Mouse (Mus musculus) cerebellum, adult 18-20 months (tissue): ENCODE results near the gene Utp11.
"Not testable (repeated sequence)": the region's sequence is repeated elsewhere in the genome, so short reads cannot be mapped to it uniquely, and the experiment has no call there.

Source experiments
- DNase-seq, 2 experiments: peaks; one replicate each; pipeline ENCODE4 v3.0.0; 2021

The Utp11 gene

DNA sequence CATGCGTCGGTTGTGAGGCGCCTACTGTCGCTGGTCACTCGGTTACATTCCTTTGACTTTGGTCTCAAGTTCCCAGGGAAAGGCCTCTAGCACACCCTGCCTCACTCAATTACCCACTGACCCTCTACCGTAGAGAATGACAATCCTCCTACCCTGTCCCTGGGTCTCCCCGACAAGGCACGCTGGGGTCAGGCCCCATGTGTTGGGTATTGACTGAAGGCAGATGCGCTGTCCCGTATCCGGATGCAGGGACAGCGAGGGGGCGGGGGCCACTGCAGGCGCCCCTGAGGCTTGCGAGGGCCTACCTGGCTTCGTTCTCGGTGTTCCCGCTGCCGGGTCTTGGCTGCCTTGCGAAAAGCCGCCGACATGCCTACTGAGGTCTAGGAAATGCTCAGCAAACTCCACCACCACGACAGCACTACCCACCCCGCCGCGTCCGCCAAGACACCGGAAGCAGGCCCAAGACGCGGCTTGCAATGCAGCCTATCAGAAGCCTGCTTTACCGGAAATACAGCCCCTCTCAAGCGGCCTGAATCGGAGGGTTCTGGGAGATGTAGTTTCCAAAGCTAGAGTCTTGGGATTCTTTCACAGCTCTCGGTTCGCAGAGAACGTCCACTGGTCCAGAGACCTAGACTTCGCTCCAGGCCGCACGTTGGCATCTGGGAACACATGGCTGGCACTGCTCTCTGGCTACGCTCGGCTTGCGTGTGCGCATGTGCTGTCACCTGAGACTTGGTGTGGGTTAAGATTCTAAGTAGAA is at the start of gene Utp11:
Gene Utp11 (minus strand): TSS at position 466 of the 760 bp plus-strand sequence.
- DNase-seq, result peak; percentile 85 to 89

DNA sequence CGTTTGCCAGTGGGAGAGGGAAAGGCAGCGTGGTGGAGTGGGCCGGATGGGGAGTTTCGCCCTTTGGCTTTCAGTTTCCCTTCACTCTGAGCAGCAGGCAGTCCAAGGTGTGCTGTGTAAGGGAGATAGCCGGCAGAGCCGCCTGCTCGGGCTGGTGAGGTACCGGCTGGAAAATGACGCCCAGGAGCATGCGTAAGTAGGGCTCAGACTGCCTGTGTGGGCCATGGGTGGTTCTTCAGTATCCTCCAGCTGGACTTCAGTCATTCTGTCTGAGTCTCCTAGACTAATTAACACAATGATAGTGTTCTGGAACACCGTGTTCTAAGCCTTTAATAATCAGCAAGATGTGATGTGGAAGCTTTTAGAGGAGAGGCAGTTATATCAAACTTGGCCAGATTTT is 49.4 kb upstream of the Utp11 start:
- DNase-seq, result no peak

- DNase-seq, result peak; percentile 86 to 92
Observed at GRCm38 (mm10) chr4:124741376-124742343, 48.3 kb upstream of the Utp11 start, which contains the start of gene Inpp5b. Gene Inpp5b (plus strand): TSS chr4:124741850.

- DNase-seq, result no peak
Observed at GRCm38 (mm10) chr4:124738783-124739182, 45.4 kb upstream of the Utp11 start.

- no peak for DNase-seq
Observed at GRCm38 (mm10) chr4:124738013-124738412, 44.6 kb upstream of the Utp11 start.

DNA sequence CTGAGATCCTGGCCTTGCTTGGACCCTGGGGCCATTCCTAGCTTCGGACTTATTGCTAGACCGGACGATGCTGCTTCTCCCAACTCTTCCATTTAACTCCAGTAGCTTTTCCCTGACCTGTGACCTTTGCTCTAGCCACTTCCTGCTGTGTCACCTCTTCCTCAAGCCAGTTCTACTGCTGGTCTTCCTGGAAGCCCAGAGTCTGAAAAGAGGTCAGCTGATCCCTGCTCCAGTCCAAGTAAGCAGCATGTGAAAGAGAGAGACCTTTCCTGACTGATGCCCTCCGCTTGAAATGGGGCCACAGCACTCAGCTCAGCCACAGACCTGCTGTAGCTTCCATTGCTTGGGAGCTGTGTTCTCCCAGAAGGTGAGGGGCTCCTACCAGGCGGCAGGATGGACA is 44.1 kb upstream of the Utp11 start:
- DNase-seq, result no peak

GRCm38 (mm10) chr4:124736952-124737351 is 43.6 kb upstream of the Utp11 start:
- no peak for DNase-seq

- DNase-seq, result no peak
Observed at GRCm38 (mm10) chr4:124726121-124726520, 32.7 kb upstream of the Utp11 start.

- DNase-seq, result no peak
Observed at GRCm38 (mm10) chr4:124719101-124719500, 25.7 kb upstream of the Utp11 start.

DNA sequence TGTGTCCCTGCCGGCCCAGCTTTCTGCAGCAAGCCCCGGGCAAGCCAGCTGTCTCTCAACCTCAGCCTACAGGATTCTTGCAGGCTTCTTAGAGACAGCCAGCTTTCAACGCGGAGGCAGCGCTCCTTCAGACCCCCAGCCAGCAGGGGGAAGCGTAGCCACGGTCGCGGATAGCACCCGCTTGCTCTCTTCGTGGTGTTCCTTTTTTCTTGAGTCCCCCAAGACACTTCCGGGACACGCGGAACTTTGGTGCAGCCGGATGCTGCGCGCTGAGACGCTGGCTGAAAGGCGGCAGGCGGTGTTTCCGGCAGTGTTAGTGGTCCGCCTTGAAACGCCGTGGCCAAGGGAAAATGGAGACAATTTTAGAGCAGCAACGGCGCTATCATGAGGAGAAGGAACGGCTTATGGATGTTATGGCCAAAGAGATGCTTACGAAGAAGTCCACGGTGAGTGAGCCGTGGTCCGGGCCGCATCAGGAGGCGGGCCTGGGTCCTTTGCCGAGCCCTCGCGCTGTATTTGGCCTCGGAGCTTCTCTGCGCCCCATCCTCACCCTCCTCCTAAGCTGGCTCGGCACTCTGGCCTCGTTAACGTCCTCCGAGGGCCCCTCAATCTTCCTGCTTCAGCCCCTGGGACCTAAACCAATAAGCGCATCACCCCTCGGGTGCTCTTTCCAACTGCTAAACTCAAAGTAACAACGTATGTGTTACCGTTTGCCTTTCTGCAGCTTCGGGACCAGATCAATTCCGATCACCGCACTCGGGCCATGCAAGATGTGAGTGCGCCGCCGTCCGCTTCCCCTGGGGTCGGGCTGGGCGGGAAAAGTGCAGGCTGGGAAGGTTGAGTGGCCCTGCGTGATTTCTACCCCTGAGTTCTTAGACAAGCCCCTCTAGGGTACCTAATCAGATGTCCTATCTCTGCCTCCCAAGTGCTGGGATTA is 21.4 kb upstream of the Utp11 start, which contains the start of gene Sf3a3:
Gene Sf3a3 (plus strand): TSS at position 232 of the 937 bp plus-strand sequence.
- peak; percentile 93 to 95 for DNase-seq

DNA sequence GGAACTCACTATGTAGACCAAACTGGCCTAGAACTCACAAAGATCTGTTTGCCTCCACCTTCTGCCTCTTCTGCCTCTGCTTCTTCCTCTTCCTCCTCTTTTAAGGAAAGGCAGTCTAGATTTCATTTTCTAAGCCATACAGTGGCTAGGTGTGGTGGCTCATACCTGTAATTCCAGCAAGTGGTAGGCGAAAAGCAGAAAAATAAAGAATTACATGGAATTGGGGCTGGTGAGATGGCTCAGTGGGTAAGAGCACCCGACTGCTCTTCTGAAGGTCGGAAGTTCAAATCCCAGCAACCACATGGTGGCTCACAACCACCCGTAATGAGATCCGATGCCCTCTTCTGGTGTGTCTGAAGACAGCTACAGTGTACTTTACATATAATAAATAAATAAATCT is 20.4 kb upstream of the Utp11 start:
- not testable (repeated sequence) for DNase-seq

- no peak for DNase-seq
Observed at GRCm38 (mm10) chr4:124712618-124713017, 19.2 kb upstream of the Utp11 start.

DNA sequence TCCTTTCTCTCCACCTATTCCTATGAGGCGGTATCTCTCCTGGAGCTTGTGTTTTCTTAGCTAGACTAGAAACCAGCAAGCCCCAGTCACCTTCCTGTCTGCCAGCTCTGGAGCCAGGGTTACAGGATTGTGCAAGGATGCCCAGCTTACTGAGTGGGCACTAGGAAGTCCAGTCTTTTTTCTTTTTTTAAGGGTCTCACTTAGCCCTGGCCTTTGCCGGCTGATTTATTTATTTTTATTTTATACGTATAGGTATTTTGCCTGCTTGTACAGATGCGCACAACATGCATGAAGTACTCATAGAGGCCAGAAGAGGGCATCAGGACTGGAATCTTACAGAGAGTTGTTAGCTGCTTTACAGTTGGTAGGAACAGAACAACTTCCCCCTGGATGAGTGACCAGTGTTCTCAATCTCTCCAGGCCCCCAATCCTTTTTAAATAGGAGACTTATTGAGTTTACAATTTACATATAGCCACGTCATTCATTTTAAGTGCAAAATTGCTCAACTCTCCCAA is 17.4 kb upstream of the Utp11 start:
- DNase-seq, result peak; percentile 34 to 56

- DNase-seq, result no peak
Observed at GRCm38 (mm10) chr4:124709961-124710446, 16.6 kb upstream of the Utp11 start.

DNA sequence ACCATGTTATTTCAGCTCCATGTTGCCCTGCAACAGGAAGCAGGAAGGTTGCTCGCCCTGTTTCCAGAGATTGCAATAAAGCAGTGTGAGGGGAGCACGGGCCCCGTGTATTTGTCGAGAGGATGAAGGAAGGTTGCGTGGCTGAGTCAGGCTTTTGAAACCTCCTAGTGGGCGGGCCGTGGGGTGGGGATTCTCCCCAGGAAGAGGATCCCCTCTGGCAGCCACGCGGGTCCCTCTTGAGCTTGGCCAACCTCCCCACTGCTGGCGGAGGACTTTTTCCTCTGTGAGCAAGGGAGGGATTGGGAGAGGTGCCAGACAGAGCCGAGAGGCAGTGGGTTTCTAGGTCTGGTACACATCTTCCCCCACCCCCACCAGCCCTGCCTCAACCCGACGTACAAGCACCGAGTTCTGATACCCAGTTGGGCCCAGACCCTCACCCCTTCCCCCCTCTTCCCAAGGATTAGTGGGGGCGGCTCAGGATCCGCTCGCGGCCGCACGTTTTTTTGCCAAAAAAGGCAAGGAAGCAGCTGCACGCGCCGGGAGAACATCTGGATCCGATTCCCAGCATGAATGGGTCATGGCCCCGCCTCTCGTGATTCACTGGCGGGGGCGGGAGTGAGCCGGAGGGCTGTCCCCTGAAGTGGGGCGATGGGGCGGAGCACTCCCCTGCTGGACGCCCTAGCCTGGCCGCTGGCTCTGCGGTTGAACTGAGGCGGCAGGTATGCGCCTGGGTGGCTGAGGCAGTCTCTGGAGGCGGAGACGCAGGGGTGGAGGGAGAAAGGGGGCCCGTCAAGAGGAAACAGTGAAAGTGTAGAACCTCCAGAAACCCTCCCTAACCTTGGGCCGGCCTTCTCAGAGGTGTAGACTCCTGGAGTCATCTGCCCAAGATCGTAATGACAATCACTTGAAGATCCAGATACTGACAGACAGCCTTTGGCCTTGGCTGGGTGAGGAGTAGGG is 15.4 kb upstream of the Utp11 start:
- peak; percentile 15 to 27 for DNase-seq

- not testable (repeated sequence) for DNase-seq
Observed at GRCm38 (mm10) chr4:124708200-124708517, 14.8 kb upstream of the Utp11 start.

GRCm38 (mm10) chr4:124707381-124708199 is 14.2 kb upstream of the Utp11 start:
- DNase-seq, result not testable (repeated sequence)

DNA sequence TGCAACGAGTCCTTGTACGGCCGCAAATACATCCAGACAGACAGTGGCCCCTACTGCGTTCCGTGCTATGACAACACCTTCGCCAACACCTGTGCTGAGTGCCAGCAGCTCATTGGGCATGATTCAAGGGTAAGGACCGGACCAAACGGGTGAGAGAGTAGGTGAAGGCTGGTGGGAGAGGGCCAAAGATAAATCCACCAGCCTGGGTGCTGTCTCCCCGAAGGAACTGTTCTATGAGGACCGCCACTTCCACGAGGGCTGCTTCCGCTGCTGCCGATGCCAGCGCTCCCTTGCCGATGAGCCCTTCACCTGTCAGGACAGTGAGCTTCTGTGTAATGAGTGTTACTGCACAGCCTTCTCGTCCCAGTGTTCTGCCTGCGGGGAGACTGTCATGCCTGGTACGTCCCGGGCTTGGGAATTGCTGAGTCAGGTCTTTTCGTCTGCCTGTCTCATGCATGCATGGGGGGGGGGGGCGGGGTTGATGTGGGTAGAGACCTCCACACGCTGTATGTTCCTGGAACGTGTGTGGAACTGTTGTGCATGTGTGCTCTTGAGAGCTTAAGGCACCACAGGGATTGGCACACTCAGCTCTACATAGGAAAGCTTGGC is 12.4 kb upstream of the Utp11 start:
- no peak for DNase-seq

GRCm38 (mm10) chr4:124704797-124705474 is 11.5 kb upstream of the Utp11 start:
- DNase-seq, result no peak
